Mouse (Mus musculus) heart, postnatal 14 days (tissue): Measurements from ENCODE around the gene Nek10. TPM values are rescaled to one million over a fixed set of nuclear protein-coding genes. Genes with fewer than 3 reads are reported as not detected.
A peak's percentile ranks its signal among the peaks of the same experiment; 100 is the strongest.
"Not testable (repeated sequence)": the region's sequence is repeated elsewhere in the genome, so short reads cannot be mapped to it uniquely, and the experiment has no call there.

Experiments
- DNase-seq, 2 experiments: peaks; one replicate each; pipeline ENCODE4 v3.0.0; 2021 to 2022
- intact Hi-C: fragments of 180-260 bp; cut with DNase I; formaldehyde crosslinking; loops from one replicate; pipeline ENCODE4 v1.15.1; 2025
- total RNA-seq, 2 experiments: library from RNA; stranded (reverse); gene quantifications; 2 replicates each; pipeline ENCODE4 v1.2.3; 2021

Gene Nek10
- total RNA-seq, 2 experiments from 2014 or later: 0.05 TPM

GRCm38 (mm10) chr14:14971056-14971455, 167.8 kb downstream of the Nek10 start:
- intact Hi-C loops: no loop called here
- no peak for DNase-seq

GRCm38 (mm10) chr14:14974156-14974555, 170.9 kb downstream of the Nek10 start:
- no peak for DNase-seq
- intact Hi-C loops: no loop called here

GRCm38 (mm10) chr14:14984106-14984505, 180.9 kb downstream of the Nek10 start:
- not testable (repeated sequence) for DNase-seq
- intact Hi-C loops: loop anchor here (2.0 to 10.0 kb wide), 2 partner anchors 119 to 499 kb away; no protein-coding TSS in a partner anchor

- intact Hi-C loops: loop anchor here (2.0 to 10.0 kb wide), 2 partner anchors 120 to 500 kb away; no protein-coding TSS in a partner anchor
Observed at GRCm38 (mm10) chr14:14984710-14985647, 181.8 kb downstream of the Nek10 start.

GRCm38 (mm10) chr14:14987403-14987802, 184.2 kb downstream of the Nek10 start:
- DNase-seq: no peak
- intact Hi-C loops: loop anchor here (10.0 kb wide), 1 partner anchor 503 kb away; no protein-coding TSS in a partner anchor

More at GRCm38 (mm10) chr14:14984710-14985647, 181.8 kb downstream of the Nek10 start:
- peak; percentile 65 to 79 for DNase-seq

- no peak for DNase-seq
- intact Hi-C loops: no loop called here
Observed at GRCm38 (mm10) chr14:14991642-14992041, 188.4 kb downstream of the Nek10 start.

- intact Hi-C loops: no loop called here
- no peak for DNase-seq
Observed at GRCm38 (mm10) chr14:15011408-15011807, 208.2 kb downstream of the Nek10 start.

GRCm38 (mm10) chr14:15014799-15015198, 211.6 kb downstream of the Nek10 start:
- intact Hi-C loops: no loop called here
- no peak for DNase-seq

GRCm38 (mm10) chr14:15030626-15031025, 227.4 kb downstream of the Nek10 start:
- DNase-seq, intact Hi-C loops: not testable (repeated sequence)

- intact Hi-C loops, DNase-seq: not testable (repeated sequence)
Observed at GRCm38 (mm10) chr14:15034638-15035037, 231.4 kb downstream of the Nek10 start.

- intact Hi-C loops: no loop called here
- DNase-seq: no peak
Observed at GRCm38 (mm10) chr14:15048186-15048585, 245.0 kb downstream of the Nek10 start.

GRCm38 (mm10) chr14:15061496-15061895, 258.3 kb downstream of the Nek10 start:
- intact Hi-C loops: no loop called here
- no peak for DNase-seq

Other genes with a start within 250 kb of the Nek10 start
- gene Slc4a7, start 101.1 kb upstream of the Nek10 start, total RNA-seq: 10 to 100 TPM; 15.3 to 15.5 TPM